Mouse (Mus musculus): ENCODE measurements at regions not wholly inside any gene's neighbourhood (a gene's known extent, or its start where the extent isn't known, plus 50 kb on each side); places are given as distances from the start of the nearest gene placed in this dataset.
A peak's percentile ranks its signal among the peaks of the same experiment; 100 is the strongest.

DNA sequence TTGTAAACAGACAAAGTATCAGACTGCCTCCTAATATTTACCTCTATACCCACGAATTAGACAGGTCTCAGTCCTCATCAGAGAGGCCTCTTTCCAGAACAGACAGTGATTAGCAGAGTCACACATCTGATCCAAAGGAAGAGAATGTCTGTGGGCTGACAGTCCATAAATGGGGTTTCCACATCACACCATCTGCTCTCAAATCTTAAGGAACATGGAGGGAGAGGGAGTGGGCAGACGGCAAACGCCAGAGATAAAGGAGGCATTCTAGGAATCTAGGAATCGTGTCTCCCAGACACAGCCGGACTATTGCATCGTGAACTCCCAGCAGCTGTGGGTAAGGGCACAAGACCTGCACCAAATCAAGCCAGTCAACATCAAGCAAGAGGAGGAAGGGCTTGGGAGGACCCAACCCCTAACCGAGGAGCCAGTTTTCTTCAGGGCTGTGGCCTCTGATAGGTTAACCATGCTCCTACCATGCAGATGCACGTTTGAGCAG lies 219.8 kb downstream of the Setd4 start:
- DNase-seq = no peak

DNA sequence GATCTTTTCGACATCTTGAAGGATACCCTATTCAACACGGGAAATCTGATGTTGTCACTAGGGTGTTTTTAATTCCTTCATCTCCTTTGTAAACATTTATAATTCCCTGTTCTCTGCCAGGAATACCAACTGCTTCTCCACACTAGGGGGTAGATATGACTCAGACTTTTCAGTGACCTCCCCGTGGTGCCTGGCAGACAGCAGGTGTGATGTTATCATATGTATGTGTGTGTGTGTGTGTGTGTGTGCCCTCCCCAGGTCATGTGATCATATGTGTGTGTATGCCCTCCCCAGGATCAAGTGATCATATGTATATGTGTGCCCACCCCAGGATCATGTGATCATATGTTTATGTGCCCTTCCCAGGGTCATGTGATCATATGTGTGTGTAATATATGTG lies 220.9 kb downstream of the Setd4 start:
- DNase-seq = no peak

- no peak for DNase-seq
These were observed 222.9 kb downstream of the Setd4 start for GRCm38 (mm10) chr16:93380717-93381671.

GRCm38 (mm10) chr16:93380117-93380516 lies 223.7 kb downstream of the Setd4 start:
- DNase-seq = no peak

- DNase-seq = no peak
These were observed 224.3 kb downstream of the Setd4 start for GRCm38 (mm10) chr16:93379611-93380010.

GRCm38 (mm10) chr16:93374669-93375068 lies 229.2 kb downstream of the Setd4 start:
- peak; percentile 68 to 77 for DNase-seq

- DNase-seq = no peak
These were observed 234.1 kb downstream of the Setd4 start for GRCm38 (mm10) chr16:93369766-93370146.

DNA sequence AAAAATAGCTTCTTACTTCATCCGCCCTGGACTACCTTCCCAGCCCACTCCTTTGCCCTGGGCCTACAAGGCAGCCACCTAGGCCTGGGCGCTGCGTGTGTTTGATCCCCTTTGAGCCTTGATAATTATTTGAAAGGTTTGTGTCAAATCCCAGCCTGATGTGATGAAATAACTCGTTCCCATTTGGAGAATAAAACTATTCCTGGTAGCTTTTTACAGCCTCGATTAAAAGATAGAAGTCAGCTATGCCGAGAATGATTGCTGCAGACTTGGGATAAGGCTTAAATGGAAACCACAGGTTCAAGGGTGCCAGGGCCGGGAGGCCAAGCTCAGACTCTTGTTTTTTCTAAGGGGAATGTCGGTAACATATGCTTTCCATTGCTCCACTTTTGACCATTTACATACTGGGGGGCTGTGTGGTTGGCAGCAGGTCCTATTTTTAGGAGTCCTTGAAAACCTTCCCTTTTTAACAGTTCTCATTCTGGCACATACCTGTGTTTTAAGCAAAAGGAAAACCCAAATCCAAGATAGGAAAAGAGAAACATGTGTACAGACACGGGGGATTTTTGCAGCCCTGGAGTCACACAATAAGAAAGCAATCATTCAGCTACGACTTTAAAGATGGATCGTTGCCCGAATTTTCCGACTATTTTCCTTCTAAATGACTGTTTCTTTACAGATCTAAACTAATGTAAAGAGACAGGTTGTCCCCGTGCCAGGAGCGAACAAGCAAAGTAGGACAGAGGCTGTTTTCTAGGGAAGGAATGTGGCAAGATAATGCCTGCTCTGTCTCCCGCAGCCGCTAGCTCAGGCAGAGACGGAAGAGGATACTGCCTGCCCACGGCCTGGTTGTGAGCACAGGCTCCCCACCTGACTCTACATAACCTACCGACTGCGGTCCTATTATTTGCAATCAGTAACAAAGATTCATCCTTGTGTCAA lies 234.8 kb downstream of the Setd4 start:
- DNase-seq = peak in 1 of 2 experiments; percentile 18

DNA sequence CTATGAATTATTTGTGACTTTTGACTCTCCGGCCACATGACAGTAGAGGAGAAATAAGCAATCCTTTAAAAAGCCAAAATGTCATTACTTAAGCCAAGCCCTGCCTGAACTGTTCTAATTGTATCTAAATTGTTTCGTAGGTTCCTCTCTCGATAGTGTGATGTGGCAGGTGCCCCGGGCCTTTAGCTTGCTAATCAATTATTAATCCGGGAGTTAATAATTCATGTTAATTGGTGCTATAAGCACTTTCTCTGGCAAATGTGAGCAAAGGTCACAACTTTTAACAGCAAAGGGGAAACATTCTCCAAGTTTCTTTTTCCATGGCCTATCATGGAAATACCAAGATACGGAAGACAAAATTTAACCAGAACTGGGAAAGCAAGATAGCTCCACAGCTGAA lies 235.9 kb downstream of the Setd4 start:
- peak in 1 of 2 experiments; percentile 42 for DNase-seq

- peak; percentile 39 to 62 for DNase-seq
These were observed 236.5 kb downstream of the Setd4 start for GRCm38 (mm10) chr16:93367246-93367805.

DNA sequence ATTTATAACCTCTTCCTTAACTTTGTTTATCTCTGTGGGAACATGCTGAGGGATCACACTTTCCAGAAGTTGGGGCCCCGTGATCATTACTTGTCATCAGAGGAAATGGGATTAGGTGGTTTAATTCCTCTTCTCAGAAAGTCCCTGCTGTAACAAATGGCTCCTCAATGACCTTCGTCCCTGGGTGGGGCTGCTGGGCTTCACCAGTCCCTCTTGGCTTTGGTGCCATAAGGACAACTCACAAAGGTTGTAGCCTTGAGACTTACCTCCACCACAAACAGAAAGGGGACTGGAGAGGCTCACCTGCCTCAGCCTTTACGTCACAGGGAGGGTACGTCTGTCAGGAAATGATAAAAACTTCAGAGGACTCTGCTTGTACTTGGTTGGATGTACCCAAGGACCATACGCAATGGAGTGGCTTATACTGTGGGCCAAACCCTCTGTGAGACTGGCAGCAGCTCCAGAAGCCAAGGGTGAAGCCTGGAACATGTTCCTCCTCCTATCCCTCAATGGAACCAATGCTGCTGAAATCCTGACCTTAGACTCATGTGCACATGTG lies 237.4 kb downstream of the Setd4 start:
- no peak for DNase-seq

DNA sequence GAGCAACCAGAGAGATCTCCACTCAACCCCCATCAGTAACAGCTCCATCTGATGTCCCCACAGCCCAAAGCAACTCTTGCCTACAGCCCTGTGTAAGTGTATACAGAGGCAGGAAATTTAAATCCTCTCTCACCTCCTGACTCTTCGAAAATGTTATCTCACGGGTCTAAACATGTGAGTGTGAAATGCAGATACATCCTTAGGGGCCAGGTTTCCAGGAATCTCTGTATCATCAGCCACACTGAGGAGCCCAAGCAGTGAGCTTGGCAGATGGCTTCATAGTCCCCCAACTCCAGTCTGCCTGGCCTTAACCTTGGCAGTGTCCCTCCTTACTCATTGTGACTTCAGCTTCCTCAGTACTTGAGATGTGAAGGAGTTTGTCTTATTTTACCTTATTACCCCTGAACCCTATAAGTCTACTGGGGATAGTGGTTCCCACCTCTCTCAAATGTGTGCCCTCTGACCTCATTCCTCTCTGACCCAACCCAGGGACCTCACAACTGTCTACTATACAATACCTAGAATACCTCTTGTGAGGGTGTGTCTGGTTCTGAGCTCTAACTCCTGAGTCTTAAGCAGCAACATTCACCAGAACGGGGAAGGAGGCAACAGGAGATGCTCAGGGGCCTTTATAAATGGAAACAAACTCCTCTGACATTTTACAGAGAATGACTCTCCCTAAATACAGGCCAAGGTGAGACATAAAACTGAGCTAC lies 238.5 kb downstream of the Setd4 start:
- no peak for DNase-seq

- DNase-seq = no peak
These were observed 244.1 kb downstream of the Setd4 start for GRCm38 (mm10) chr16:93359772-93360171.

DNA sequence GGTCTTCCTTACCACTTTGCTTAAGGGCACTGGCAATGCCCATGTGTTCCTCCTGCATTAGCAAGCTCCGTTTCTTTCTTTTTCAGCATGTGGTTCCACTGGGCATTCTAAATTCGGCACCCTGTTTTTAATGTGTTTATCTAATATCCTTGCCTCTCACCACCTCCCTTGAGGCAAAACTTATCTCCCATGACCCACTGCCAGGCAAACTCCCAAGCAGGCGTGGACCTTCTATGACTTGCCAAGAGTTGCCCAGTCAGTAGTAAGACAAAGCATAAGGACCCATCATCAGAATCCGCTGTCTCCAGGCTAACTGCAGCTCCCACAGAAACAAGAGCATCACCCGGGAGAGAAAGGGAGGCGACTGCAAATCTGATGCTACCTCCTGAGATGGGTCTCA lies 245.2 kb downstream of the Setd4 start:
- no peak for DNase-seq

- DNase-seq = no peak
These were observed 245.7 kb downstream of the Setd4 start for GRCm38 (mm10) chr16:93358166-93358565.

- no peak for DNase-seq
These were observed 248.5 kb downstream of the Setd4 start for GRCm38 (mm10) chr16:93355204-93355899.

DNA sequence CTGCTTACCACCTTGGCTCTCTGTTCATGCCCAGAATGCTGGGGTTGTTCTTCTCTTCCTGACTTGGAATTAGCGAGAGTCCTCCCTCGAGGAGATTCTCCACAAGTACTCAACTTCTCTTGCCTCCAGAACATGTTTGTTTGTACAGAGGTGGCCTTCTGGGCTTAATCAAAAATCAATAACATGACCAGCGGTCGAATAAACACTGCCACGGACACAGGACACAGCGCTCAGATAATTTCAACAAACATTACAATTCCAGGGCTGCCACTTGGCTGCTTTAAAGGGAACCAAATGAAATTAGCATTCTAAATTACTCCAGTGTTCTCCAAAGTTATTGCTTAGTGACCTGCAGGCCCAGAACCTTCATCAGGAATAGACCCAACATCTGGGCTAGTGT lies 249.9 kb downstream of the Setd4 start:
- DNase-seq = no peak

DNA sequence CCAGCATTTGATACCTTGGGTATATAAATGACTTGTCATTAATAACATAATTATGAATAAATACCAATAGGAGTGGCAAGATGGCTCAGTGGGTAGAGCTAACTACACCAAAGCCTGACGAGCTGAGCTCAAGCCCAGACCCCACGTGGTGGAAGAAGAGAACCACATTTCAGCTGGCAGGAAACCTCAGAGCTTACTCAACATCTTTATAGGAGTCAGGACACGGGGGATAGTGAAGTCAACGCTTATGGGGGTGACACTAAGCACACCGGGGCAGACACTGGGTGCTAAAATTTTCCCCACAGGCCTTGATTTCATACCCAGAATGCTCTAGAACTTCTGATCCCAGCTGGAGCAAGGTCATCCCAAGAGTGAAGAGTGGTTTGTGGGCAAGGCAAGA lies 259.3 kb downstream of the Setd4 start:
- DNase-seq = no peak

DNA sequence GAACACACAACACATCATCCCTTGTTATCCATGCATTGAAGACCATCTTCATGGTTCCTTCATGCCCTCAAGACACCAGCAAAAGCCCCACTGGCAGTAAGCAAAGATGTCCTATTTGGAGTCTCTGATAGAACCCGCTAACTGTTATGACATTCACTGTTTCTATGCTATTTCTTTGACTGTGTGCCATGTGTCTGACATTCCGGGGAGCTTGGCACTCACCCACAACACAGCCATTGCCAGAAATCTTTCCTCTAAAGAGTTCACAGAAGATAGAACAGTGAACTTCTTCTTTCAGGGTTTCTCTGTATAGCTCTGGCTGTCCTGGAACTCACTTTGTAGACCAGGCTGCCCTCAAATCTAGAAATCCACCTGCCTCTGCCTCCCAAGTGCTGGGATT lies 261.2 kb downstream of the Setd4 start:
- DNase-seq = no peak

DNA sequence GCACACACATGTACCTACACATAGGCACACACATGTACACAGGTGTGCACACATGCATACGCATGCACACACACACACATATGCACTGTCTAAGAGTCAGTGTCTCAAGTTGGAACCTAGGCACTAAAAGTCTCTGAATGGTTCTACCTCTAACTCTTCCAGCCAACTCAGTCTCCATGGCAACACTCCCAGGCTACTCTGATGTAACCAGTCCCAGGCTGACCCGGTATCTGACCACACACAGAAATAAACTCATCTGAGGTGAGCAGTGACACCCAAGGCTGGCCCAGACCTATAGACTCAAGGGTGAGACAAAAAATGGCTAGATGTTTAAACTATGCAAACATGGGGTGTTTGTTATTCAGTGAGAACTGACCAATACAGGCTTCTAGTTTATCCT lies 262.1 kb downstream of the Setd4 start:
- DNase-seq = no peak

DNA sequence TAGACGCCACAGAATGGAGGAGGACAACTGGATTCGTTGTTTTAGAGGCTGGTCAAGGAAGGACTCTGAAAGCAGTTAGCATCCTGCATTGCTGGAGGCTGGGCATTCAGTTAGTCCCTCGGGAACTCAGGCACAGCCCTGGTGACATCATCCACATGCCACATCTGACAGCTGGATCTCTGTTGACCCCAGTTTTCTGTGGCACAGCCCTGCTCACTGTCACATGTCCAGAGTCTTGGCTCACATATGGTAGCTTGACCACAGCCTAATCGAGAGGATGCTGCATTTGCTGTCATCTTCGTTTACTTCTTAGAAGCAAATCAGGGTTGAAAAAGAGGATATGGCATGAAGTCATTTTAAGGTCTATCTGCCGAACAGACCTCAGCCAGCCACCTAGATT lies 265.1 kb downstream of the Setd4 start:
- DNase-seq = no peak
